Mouse (Mus musculus): ENCODE data around the gene Acat2. TPM values are rescaled to one million over a fixed set of nuclear protein-coding genes. Genes with fewer than 3 reads are reported as not detected.
A peak's percentile ranks its signal among the peaks of the same experiment; 100 is the strongest.

Gene Acat2
- polyA plus RNA-seq, 1 experiment from 2014 or later = 360 TPM

DNA sequence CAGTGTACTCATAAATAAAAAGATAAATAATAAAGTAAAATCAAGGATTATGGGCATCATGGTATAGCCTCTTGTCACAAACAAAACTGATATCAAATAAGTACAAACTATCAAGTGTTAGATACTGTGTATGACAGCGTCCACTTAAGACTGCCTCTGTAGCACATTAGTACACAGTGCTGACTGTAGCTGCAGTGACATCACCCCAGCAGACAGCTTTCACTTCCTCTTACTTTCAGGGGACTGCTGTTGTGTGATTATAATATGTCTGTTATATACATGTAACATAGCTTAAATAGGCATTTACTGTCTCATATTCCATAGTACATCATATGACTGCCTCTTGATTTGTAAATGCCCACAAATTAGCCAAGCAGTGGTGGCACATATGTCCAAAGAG lies 39.5 kb downstream of the Acat2 start:
- no peak for ATAC-seq
- H3K4me3 ChIP-seq (replicated peaks) = no peak overlapping the region
- WGBS = 88% methylated on average over 1 of the region's 1 CpGs

DNA sequence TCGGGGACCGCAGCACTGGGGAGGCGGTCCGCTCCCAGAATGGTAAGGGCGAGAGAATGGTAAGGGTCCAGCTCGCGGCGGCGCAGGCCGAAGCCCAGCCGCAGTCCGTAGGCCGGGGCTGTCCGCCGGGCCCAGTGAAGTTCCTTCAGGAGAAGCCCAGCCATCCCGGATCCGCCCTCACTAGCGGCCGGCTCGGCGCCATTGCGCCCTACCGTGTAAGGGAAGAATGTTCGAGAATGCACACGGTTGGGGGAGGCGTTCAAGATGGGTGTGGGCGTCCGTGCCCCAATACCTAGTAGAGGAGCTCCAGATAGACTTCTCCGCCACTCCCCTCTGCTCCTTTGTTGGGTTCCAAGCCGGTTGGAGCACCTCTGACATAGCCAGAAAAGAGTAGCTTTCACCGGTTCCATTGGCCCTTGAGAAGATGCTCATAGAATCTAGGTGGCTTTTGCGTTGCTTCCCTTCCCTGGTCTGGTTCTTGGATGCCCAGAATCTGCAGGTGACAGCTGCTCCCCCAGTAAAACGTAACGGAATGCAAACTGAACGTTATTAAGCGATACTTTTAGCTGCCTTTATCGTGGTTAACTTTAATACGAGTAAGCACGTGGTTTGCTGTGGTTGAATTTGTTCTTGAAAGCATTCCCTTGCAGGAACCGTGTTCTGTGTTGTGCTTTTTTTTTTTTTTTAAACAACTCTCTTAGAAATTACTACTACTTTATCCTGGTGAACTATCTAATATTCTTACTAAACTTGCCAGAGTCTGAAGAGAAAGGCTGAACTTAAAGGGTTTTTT lies 43.8 kb downstream of the Acat2 start:
- Histone ChIP-seq H3K27me3 (no peaks in the 10 kb centered on the region), H3K4me1 (replicated peaks) (peaks cover 21% of the 10 kb centered on the region), H3K9me3 (no peaks in the 10 kb centered on the region), H3K9ac (replicated peaks) (peak overlapping the region; percentile 97), H3K36me3 (peaks cover 54% of the 10 kb centered on the region), H3K27ac (peak overlapping the region; percentile 81), H3K4me3 (replicated peaks) (peak overlapping the region; percentile 85), H3K4me2 (replicated peaks) (peak overlapping the region; percentile 91)
- under 1% methylated on average over 40 of the region's 40 CpGs for WGBS
- ATAC-seq = peak; percentile 72

More for the DNA sequence above, 39.5 kb downstream of the Acat2 start:
- Histone ChIP-seq H3K27me3 (no peaks in the 10 kb centered on the region), H3K36me3 (peaks cover 71% of the 10 kb centered on the region), H3K4me2 (replicated peaks) (no peak overlapping the region), H3K4me1 (replicated peaks) (peaks cover 13% of the 10 kb centered on the region), H3K27ac (no peak overlapping the region), H3K9me3 (no peaks in the 10 kb centered on the region), H3K9ac (replicated peaks) (no peak overlapping the region)

DNA sequence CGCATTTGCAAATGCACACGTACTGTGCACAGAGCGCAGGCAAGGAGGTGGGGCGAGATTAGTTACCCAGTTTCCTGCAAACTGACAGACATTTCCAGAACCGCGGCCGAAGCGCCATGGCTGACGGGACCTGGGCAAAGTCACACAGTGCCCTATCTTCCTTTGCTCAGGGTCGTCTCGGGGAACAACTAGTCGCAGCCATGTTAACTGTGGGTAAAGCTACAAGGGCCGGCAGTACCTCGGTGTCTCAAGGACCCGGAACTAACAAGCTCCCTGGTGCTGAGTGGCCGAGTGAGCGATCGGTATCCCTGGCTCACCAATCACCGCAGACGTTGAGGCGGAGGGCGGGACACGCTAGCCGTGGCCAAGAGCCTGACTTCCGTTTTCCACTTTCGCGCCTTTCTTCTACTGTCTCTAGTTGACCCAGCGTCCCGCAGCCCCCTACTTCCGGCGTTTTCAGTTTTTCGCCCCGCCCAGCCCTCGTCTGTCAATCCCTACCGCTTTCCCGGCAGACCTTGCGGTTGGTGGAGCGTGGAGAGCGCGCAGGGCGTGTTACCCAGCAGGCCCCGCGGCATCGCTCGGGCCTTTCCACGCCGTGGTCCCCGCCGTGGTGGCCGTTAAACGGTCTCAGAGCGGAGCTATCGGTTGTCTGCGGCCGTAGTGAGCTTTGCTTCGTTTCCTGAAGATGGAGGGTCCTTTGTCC lies 44.5 kb downstream of the Acat2 start, which contains the start of gene Mrpl18:
Mrpl18 (minus strand) TSS at position 465 of the 703 bp plus-strand sequence.
- Histone ChIP-seq H3K9me3 (no peaks in the 10 kb centered on the region), H3K4me1 (replicated peaks) (peaks cover 21% of the 10 kb centered on the region), H3K4me2 (replicated peaks) (peak within 1 kb of the TSS; percentile 91), H3K27ac (peak within 1 kb of the TSS; percentile 81), H3K4me3 (replicated peaks) (peak within 1 kb of the TSS; percentile 85), H3K36me3 (peaks cover 55% of the 10 kb centered on the region), H3K9ac (replicated peaks) (peak within 1 kb of the TSS; percentile 97), H3K27me3 (no peaks in the 10 kb centered on the region)
- under 1% methylated on average over 56 of the region's 56 CpGs for WGBS
- peak; percentile 99 for ATAC-seq

DNA sequence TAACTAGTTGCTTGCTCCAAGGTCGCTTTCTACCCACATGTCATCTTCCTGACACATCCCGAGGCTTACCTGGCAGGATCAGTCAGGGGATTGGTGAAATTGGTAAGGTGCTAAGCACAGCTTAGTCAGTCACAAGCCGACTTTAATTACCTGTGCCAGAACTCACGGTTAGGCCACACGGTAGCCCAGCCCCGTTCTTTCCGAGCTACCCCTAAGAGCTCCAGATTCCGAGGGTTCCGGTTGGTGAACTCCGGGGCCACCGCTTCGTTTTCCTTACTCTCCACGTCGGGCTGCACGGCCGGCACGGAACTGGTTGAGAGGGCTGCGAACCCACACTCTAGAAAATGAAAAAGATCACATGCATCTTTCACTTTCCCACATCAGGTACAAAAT lies 45.1 kb downstream of the Acat2 start, which contains the start of gene Tcp1:
Tcp1 (plus strand) TSS at position 214 of the 393 bp plus-strand sequence.
- Histone ChIP-seq H3K36me3 (peaks cover 55% of the 10 kb centered on the region), H3K9ac (replicated peaks) (peak within 1 kb of the TSS; percentile 97), H3K4me1 (replicated peaks) (peaks cover 21% of the 10 kb centered on the region), H3K4me2 (replicated peaks) (peak within 1 kb of the TSS; percentile 91), H3K4me3 (replicated peaks) (peak within 1 kb of the TSS; percentile 85), H3K9me3 (no peaks in the 10 kb centered on the region), H3K27ac (peak within 1 kb of the TSS; percentile 81), H3K27me3 (no peaks in the 10 kb centered on the region)
- 1% methylated on average over 18 of the region's 18 CpGs for WGBS
- peak; percentile 4 for ATAC-seq

DNA sequence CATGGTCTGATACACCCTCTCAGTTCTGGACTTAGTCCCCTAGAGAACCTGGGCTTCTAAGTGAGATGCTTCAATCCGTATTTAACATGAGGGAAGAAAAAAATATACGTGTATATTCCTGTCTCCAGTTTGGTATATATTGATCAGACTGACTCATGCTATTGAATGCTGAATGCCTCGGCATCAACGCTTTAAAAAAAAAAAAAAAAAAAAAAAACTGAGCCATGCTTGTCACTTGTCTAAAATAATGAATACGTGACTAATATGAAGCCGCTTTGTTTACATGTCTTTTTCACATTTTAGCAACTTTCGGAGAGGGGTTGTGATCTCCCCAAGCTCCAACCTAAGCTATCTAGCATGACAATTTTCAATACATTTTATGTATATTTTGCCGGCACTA lies 50.2 kb downstream of the Acat2 start:
- Histone ChIP-seq H3K4me3 (replicated peaks) (no peak overlapping the region), H3K4me2 (replicated peaks) (no peak overlapping the region), H3K4me1 (replicated peaks) (peaks cover 8% of the 10 kb centered on the region), H3K27ac (no peak overlapping the region), H3K9ac (replicated peaks) (no peak overlapping the region), H3K36me3 (peaks cover 56% of the 10 kb centered on the region), H3K27me3 (no peaks in the 10 kb centered on the region), H3K9me3 (no peaks in the 10 kb centered on the region)
- 89% methylated on average over 8 of the region's 8 CpGs for whole genome bisulfite sequencing
- no peak for ATAC-seq

DNA sequence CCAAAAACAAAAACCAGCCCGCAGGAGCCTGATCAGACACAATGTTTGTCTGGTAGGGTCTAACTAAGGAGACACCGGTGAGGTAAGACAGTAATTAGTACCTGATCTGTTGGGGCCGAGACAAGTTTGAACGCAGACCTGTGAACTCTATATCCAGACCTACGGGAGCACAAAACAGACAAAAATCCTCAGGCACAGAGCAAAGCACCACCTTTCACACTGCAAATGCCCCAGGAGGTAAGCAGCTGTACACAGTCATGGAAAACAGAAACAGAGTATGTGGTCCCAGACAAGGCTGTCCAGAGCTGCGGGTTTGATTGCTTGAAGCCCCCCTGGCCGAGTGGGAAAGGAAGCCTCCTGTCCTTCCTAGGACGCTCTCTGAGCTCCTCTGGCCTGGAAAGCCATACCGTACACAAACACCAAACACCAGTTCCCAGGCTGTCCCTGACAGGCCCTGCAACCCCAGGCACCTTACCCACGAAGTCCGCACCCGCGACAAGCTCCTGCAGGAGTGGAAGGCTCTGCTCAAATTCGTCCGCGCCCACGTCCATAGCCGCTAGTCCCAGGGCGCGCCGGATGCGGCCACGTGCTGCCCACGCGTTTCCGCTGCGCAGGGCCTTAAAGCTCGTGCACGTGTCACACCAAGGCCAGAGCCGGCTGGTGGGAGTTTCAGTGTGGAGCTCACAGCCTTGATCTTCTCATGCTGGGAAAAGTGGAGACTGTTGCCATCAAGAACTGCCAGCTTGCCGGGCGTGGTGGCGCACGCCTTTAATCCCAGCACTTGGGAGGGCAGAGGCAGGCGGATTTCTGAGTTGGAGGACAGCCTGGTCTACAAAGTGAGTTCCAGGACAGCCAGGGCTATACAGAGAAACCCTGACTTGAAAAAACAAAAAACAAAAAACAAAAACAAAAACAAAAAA lies 50.9 kb downstream of the Acat2 start, which contains the start of gene Pnldc1:
Pnldc1 (minus strand) TSS at position 870 of the 920 bp plus-strand sequence.
- ATAC-seq = no peak
- H3K4me3 ChIP-seq (replicated peaks) = no peak within 1 kb of the TSS
- no peaks in the 10 kb centered on the region for H3K27me3 ChIP-seq
- peaks cover under 1% of the 10 kb centered on the region; the same call in 1 of the 2 replicates for H3K4me1 ChIP-seq (replicated peaks)
- no peak within 1 kb of the TSS for H3K27ac ChIP-seq
- H3K36me3 ChIP-seq = peaks cover 59% of the 10 kb centered on the region
- H3K9me3 ChIP-seq = no peaks in the 10 kb centered on the region
- WGBS = 81% methylated on average over 35 of the region's 35 CpGs
- H3K9ac ChIP-seq (replicated peaks) = no peak within 1 kb of the TSS
- H3K4me2 ChIP-seq (replicated peaks) = no peak within 1 kb of the TSS

DNA sequence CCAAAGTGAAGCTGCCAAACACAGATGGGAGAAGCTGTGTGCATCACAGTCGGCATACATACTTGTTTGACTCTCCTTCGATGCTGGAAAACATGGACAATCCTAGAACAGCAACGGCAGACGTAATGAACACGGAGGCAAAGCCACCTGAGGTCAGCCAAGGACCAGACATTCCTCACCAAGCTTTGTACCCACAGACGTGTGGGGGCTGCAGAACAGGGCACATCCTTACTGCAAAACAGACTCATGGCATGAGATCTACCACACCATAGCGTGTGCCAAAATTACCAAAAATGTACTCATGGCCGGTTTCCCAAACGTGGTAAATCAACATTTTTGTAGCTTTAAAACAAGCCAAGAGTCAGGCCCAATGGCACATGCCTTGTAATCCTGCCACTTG lies 54.1 kb downstream of the Acat2 start:
- H3K4me1 ChIP-seq (replicated peaks) = peaks cover 9% of the 10 kb centered on the region

DNA sequence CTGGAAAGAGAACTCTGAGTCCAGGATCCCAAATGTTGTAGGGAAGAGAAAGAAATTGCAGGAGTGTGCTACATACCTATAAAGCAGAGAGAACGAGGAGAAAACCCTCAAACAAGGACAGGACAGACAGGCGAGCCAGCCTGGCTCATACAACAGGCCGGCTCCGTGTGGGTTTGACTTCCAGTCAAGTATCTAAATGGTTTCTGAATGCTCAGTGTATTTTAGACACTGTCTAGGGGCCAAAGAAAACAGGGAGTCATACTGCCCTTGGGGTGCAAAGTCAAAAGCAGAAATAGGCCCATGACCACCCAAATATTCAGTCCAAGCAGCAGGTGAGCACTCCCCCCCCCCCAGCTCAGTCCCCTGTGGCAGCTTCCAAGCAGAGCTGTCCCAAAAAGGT lies 54.7 kb downstream of the Acat2 start:
- Histone ChIP-seq H3K27me3 (no peaks in the 10 kb centered on the region), H3K9me3 (no peaks in the 10 kb centered on the region), H3K27ac (no peak overlapping the region), H3K4me3 (replicated peaks) (no peak overlapping the region), H3K4me2 (replicated peaks) (no peak overlapping the region), H3K9ac (replicated peaks) (no peak overlapping the region), H3K36me3 (peaks cover 44% of the 10 kb centered on the region), H3K4me1 (replicated peaks) (peaks cover 9% of the 10 kb centered on the region)
- 92% methylated on average over 4 of the region's 4 CpGs for WGBS
- no peak for ATAC-seq

More for the DNA sequence above, 54.1 kb downstream of the Acat2 start:
- Histone ChIP-seq H3K4me3 (replicated peaks) (no peak overlapping the region), H3K27me3 (no peaks in the 10 kb centered on the region), H3K9me3 (no peaks in the 10 kb centered on the region), H3K27ac (no peak overlapping the region), H3K9ac (replicated peaks) (no peak overlapping the region), H3K4me2 (replicated peaks) (no peak overlapping the region), H3K36me3 (peaks cover 44% of the 10 kb centered on the region)
- WGBS = 92% methylated on average over 9 of the region's 9 CpGs
- no peak for ATAC-seq

DNA sequence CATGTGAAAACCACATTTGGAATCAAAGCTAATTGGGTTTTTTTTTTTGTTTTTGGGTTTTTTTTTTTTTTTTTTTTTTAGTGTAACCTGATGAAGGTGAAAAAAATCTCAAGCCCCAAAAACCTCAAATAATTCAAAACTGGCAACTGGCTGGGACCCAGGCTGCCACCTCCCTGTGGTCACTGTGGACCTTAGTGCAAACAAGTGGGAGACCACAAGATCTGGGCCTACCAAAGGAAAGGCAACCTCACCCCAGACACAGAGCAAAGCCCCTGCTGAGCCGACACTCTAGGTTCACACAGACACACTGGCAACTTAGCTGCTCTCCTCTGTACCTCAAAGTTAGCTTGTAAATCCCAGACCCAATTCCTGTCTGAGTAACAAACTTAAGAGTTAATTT lies 56.2 kb downstream of the Acat2 start:
- Histone ChIP-seq H3K27ac (no peak overlapping the region), H3K4me3 (replicated peaks) (no peak overlapping the region), H3K9me3 (no peaks in the 10 kb centered on the region), H3K4me2 (replicated peaks) (no peak overlapping the region), H3K36me3 (peaks cover 43% of the 10 kb centered on the region), H3K27me3 (no peaks in the 10 kb centered on the region), H3K4me1 (replicated peaks) (peaks cover 9% of the 10 kb centered on the region), H3K9ac (replicated peaks) (no peak overlapping the region)
- ATAC-seq = no peak
- WGBS = 75% methylated on average over 1 of the region's 1 CpGs

DNA sequence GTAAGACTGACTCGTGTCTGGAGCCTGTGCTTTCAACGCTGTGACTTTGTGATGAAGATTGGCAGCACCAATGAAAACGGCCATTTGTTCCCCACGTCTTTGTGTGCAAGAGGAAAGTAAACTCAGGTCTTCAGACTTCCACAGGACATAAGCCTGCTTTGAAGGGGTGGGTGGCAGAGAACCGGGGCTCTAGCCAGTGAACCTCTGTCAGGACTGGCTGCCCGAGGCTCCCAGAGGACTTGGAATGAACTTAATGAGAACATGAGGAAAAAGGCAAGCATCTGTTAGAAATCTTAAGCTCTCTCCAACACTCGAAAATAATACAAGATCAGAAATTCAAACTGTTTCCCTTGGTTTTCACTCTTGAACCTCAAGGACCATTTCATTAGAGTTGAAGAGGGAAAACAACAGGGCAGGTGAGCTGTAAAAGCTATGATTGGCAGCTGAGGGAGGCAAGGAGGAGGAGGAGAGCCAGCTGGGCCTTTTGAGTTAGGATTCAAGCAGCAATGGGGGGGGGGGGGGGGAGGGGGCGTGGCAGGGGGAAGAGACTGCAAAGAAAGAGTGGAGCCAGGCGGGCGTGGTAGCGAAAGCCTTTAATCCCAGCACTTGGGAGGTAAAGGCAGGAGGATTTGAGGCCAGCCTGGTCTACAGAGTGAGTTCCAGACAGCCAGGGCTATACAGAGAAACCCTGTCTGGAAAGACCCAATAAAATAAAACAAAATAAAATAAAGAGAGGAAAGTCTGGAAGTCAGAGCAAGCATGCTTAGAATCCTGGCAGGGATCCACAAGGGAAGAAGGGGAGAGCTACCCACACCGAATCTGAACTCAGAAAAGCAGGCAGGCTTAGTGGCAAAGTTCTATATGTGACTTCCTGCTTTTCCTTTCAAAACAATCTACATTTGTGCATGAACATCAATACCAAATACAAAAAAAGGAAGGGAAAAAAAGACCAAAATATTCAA lies 56.9 kb downstream of the Acat2 start:
- 12% methylated on average over 11 of the region's 12 CpGs for WGBS
- H3K27me3 ChIP-seq = no peaks in the 10 kb centered on the region
- peak; percentile 74; the same call in 1 of the 2 replicates for ATAC-seq
- peaks cover 46% of the 10 kb centered on the region for H3K36me3 ChIP-seq
- H3K27ac ChIP-seq = peak overlapping the region; percentile 54
- no peaks in the 10 kb centered on the region for H3K9me3 ChIP-seq
- no peak overlapping the region for H3K4me3 ChIP-seq (replicated peaks)
- H3K4me1 ChIP-seq (replicated peaks) = peaks cover 9% of the 10 kb centered on the region
- no peak overlapping the region for H3K9ac ChIP-seq (replicated peaks)
- no peak overlapping the region for H3K4me2 ChIP-seq (replicated peaks)

All from midbrain, embryonic 13.5 days (tissue).